Mouse (Mus musculus) midbrain, embryonic 11.5 days (tissue): ENCODE data around the gene Prrg4. TPM values are rescaled to one million over a fixed set of nuclear protein-coding genes. Genes with fewer than 3 reads are reported as not detected.
"Not testable (repeated sequence)": the region's sequence is repeated elsewhere in the genome, so short reads cannot be mapped to it uniquely, and the experiment has no call there.

Experiments
- ATAC-seq: fragments of 200-750 bp; cut with Nextera tagmentation; 2 replicates; pipeline ENCODE4 v1.8.0; 2017; ENCODE audit warnings: moderate TSS enrichment, moderate library complexity; ENCODE audit not compliant: low FRiP score
- DNase-seq: peaks from one replicate; pipeline ENCODE4 v3.0.0; 2015; ENCODE audit warnings: low spot score; ENCODE audit errors: missing footprints
- H3K27ac ChIP-seq: fragments of 300-500 bp; sonication (generic); 2 replicates; pipeline ENCODE4 v1.5.1; 2014; ENCODE audit warnings: low read depth, low read length
- H3K27me3 ChIP-seq: fragments of 300-500 bp; sonication (generic); 2 replicates; pipeline ENCODE4 v1.6.1; 2014; ENCODE audit warnings: mild to moderate bottlenecking, low read length, moderate library complexity, mixed read lengths; ENCODE audit not compliant: control insufficient read depth, insufficient read depth
- H3K36me3 ChIP-seq: fragments of 300-500 bp; sonication (generic); 2 replicates; pipeline ENCODE4 v1.6.1; 2014; ENCODE audit warnings: mild to moderate bottlenecking, low read length, moderate library complexity, mixed read lengths; ENCODE audit not compliant: control insufficient read depth, insufficient read depth
- H3K4me1 ChIP-seq: fragments of 300-500 bp; sonication (generic); 2 replicates; pipeline ENCODE4 v1.6.1; 2014; ENCODE audit warnings: low read length; ENCODE audit not compliant: control insufficient read depth, insufficient read depth
- H3K4me2 ChIP-seq: fragments of 300-500 bp; sonication (generic); 2 replicates; pipeline ENCODE4 v1.6.1; 2014; ENCODE audit warnings: mild to moderate bottlenecking, moderate library complexity
- H3K4me3 ChIP-seq: fragments of 300-500 bp; sonication (generic); 2 replicates; pipeline ENCODE4 v1.5.1; 2014; ENCODE audit warnings: low read depth, low read length
- H3K9ac ChIP-seq: fragments of 300-500 bp; sonication (generic); 2 replicates; pipeline ENCODE4 v1.6.1; 2014; ENCODE audit warnings: low read length
- H3K9me3 ChIP-seq: fragments of 300-500 bp; sonication (generic); 2 replicates; pipeline ENCODE4 v1.6.1; 2016; ENCODE audit warnings: low read length; ENCODE audit not compliant: control insufficient read depth
- WGBS: fragments of 180-500 bp; shearing (Covaris S2); extraction: QIAGEN DNeasy Blood & Tissue Kit; methylation state at CpG from one replicate; pipeline ENCODE4 v1.1.7; 2014; 5-methylcytosine and 5-hydroxymethylcytosine counted together
- polyA plus RNA-seq: library from polyadenylated mRNA; unstranded; fragments of >200 nt; fragmentation: Nextera tagmentation; extraction: Ambion mirVana; gene quantifications from 2 replicates; pipeline ENCODE4 v1.2.1, GENCODE M21; 2014

The Prrg4 gene
- polyA plus RNA-seq, 1 experiment from 2014 or later, result 0.22 TPM

GRCm38 (mm10) chr2:104848235-104849161, 1.2 kb downstream of the Prrg4 start:
- no peak overlapping the region for H3K27ac ChIP-seq
- peak overlapping the region; percentile 50 for H3K4me3 ChIP-seq
- H3K9me3 ChIP-seq, result no peaks in the 10 kb centered on the region
- DNase-seq (peak; percentile 88), ATAC-seq (no peak)
- no peaks in the 10 kb centered on the region for H3K4me1 ChIP-seq
- WGBS, result 31% methylated on average over 16 of the region's 16 CpGs
- no peaks in the 10 kb centered on the region for H3K36me3 ChIP-seq
- peak overlapping the region; percentile 98 for H3K4me2 ChIP-seq
- H3K27me3 ChIP-seq, result peaks cover 8% of the 10 kb centered on the region
- H3K9ac ChIP-seq, result no peak overlapping the region

- WGBS, result 61% methylated on average over 2 of the region's 2 CpGs
- ATAC-seq (no peak), DNase-seq (peak; percentile 78)
- no peak overlapping the region for H3K4me2 ChIP-seq
- no peak overlapping the region for H3K27ac ChIP-seq
- no peaks in the 10 kb centered on the region for H3K4me1 ChIP-seq
- no peaks in the 10 kb centered on the region for H3K36me3 ChIP-seq
- peaks cover 8% of the 10 kb centered on the region for H3K27me3 ChIP-seq
- no peak overlapping the region for H3K4me3 ChIP-seq
- H3K9me3 ChIP-seq, result no peaks in the 10 kb centered on the region
- no peak overlapping the region for H3K9ac ChIP-seq
These were observed 2.0 kb downstream of the Prrg4 start for GRCm38 (mm10) chr2:104847645-104848044.

GRCm38 (mm10) chr2:104846638-104847414, 2.9 kb downstream of the Prrg4 start:
- H3K9ac ChIP-seq, result no peak overlapping the region
- 45% methylated on average over 4 of the region's 4 CpGs for WGBS
- no peaks in the 10 kb centered on the region for H3K4me1 ChIP-seq
- peak; percentile 85 for DNase-seq
- H3K9me3 ChIP-seq, result no peaks in the 10 kb centered on the region
- H3K27ac ChIP-seq, result no peak overlapping the region
- H3K4me2 ChIP-seq, result no peak overlapping the region
- peaks cover 8% of the 10 kb centered on the region for H3K27me3 ChIP-seq
- no peak for ATAC-seq
- H3K4me3 ChIP-seq, result no peak overlapping the region
- no peaks in the 10 kb centered on the region for H3K36me3 ChIP-seq

GRCm38 (mm10) chr2:104842559-104842958, 7.1 kb downstream of the Prrg4 start:
- ATAC-seq (no peak), DNase-seq (peak; percentile 41)
- no peaks in the 10 kb centered on the region for H3K27me3 ChIP-seq
- no peaks in the 10 kb centered on the region for H3K36me3 ChIP-seq
- H3K4me3 ChIP-seq, result no peak overlapping the region
- no peak overlapping the region for H3K4me2 ChIP-seq
- H3K9ac ChIP-seq, result no peak overlapping the region
- H3K27ac ChIP-seq, result no peak overlapping the region
- H3K9me3 ChIP-seq, result no peaks in the 10 kb centered on the region
- no peaks in the 10 kb centered on the region for H3K4me1 ChIP-seq

- 88% methylated on average over 7 of the region's 7 CpGs for WGBS
These were observed 7.9 kb downstream of the Prrg4 start for GRCm38 (mm10) chr2:104841736-104842135.

GRCm38 (mm10) chr2:104840974-104841373, 8.7 kb downstream of the Prrg4 start:
- DNase-seq, result no peak

More at GRCm38 (mm10) chr2:104841736-104842135, 7.9 kb downstream of the Prrg4 start:
- no peak overlapping the region for H3K4me3 ChIP-seq
- DNase-seq, result peak; percentile 72
- ATAC-seq, result no peak
- H3K36me3 ChIP-seq, result no peaks in the 10 kb centered on the region
- H3K4me2 ChIP-seq, result no peak overlapping the region
- H3K4me1 ChIP-seq, result no peaks in the 10 kb centered on the region
- no peaks in the 10 kb centered on the region for H3K9me3 ChIP-seq
- no peak overlapping the region for H3K27ac ChIP-seq
- H3K9ac ChIP-seq, result no peak overlapping the region
- H3K27me3 ChIP-seq, result no peaks in the 10 kb centered on the region

GRCm38 (mm10) chr2:104832486-104832885, 17.2 kb downstream of the Prrg4 start:
- Histone ChIP-seq H3K4me3 (no peak overlapping the region), H3K9ac (no peak overlapping the region), H3K4me1 (no peaks in the 10 kb centered on the region), H3K36me3 (no peaks in the 10 kb centered on the region), H3K4me2 (no peak overlapping the region), H3K27me3 (no peaks in the 10 kb centered on the region), H3K27ac (no peak overlapping the region), H3K9me3 (no peaks in the 10 kb centered on the region)
- DNase-seq, result no peak
- 89% methylated on average over 2 of the region's 2 CpGs for WGBS
- no peak for ATAC-seq

More at GRCm38 (mm10) chr2:104840974-104841373, 8.7 kb downstream of the Prrg4 start:
- Histone ChIP-seq H3K4me1 (no peaks in the 10 kb centered on the region), H3K9ac (no peak overlapping the region), H3K9me3 (no peaks in the 10 kb centered on the region), H3K27ac (no peak overlapping the region), H3K27me3 (no peaks in the 10 kb centered on the region), H3K4me2 (no peak overlapping the region), H3K36me3 (no peaks in the 10 kb centered on the region), H3K4me3 (no peak overlapping the region)
- no peak for ATAC-seq

- Histone ChIP-seq H3K4me2 (no peak overlapping the region), H3K9ac (no peak overlapping the region), H3K4me3 (no peak overlapping the region), H3K4me1 (no peaks in the 10 kb centered on the region), H3K9me3 (no peaks in the 10 kb centered on the region), H3K36me3 (no peaks in the 10 kb centered on the region), H3K27me3 (no peaks in the 10 kb centered on the region), H3K27ac (no peak overlapping the region)
- DNase-seq (no peak), ATAC-seq (no peak)
- 88% methylated on average over 4 of the region's 4 CpGs for WGBS
These were observed 23.5 kb downstream of the Prrg4 start for GRCm38 (mm10) chr2:104826191-104826590.

- WGBS, result 93% methylated on average over 3 of the region's 3 CpGs
- not testable (repeated sequence) for H3K9ac ChIP-seq, H3K27ac ChIP-seq, H3K36me3 ChIP-seq, H3K27me3 ChIP-seq, H3K9me3 ChIP-seq, H3K4me1 ChIP-seq, H3K4me3 ChIP-seq, ATAC-seq, H3K4me2 ChIP-seq, DNase-seq
These were observed 30.9 kb downstream of the Prrg4 start for GRCm38 (mm10) chr2:104818763-104819162.
